Comparison of ENCODE assay signal across 36 mouse cellular contexts in the genomic region with DNA sequence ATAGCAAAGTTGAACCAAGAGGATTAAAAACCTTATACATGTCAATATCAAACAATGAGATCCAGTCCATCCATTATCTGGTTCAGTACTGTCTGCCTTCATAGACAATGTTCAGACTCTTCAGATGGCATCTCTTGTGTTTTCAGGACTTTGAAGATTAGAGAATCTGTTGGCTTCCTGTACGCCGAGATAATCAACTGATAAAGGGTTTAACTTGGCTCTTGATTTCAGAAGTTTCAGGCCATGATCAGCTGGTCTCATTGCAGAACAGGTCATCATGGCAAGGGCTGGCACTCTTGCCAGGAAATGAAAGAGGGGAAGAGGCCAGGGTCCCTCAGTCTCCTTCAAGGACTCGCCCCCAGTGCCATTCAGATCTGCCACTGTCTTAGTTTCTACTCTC. TPM values are rescaled to one million over a fixed set of nuclear protein-coding genes. Genes with fewer than 3 reads are reported as not detected.
"Had no signal": no experiment of that assay in that cellular context is flagged by ENCODE, and none has a peak within 500 bp of the region (broad histone marks: within the 10 kb centered on the region; RNA-seq: fewer than 3 reads in every experiment).

No protein-coding gene starts in this region.

- H3K4me2 ChIP-seq: heart, embryonic 11.5 days; heart, embryonic 12.5 days; heart, embryonic 13.5 days; heart, embryonic 15.5 days; hindbrain, embryonic 12.5 days; hindbrain, embryonic 13.5 days; hindbrain, embryonic 14.5 days; hindbrain, embryonic 15.5 days; intestine, embryonic 15.5 days; kidney, embryonic 15.5 days had no signal

- DNase-seq: heart, postnatal 10 days; heart, postnatal 14 days; heart, postnatal 36 days; heart, postnatal 4 days; kidney, adult 11 months; kidney, adult 18-20 months; kidney, adult 2 months; kidney, adult 8-10 months; kidney, adult 9 months; kidney, postnatal 10 days; kidney, postnatal 14 days; kidney, postnatal 25 days; kidney, postnatal 36 days; kidney, postnatal 4 days; layer of hippocampus, adult 9-11 months; layer of hippocampus, postnatal 36 days had no signal

- H3K4me1 ChIP-seq: heart, embryonic 10.5 days; heart, embryonic 15.5 days; hindbrain, embryonic 12.5 days; hindbrain, embryonic 13.5 days; intestine, embryonic 15.5 days had no signal

- H3K27me3 ChIP-seq: heart, embryonic 12.5 days; heart, embryonic 13.5 days; heart, embryonic 15.5 days; hindbrain, embryonic 12.5 days; hindbrain, embryonic 13.5 days; hindbrain, embryonic 15.5 days; intestine, embryonic 15.5 days; kidney, embryonic 15.5 days had no signal

- ATAC-seq: hindbrain, embryonic 16.5 days; hindbrain, postnatal 0 days; inflammation-experienced regulatory T-cells, adult 6 months; intestine, embryonic 15.5 days; intestine, embryonic 16.5 days; intestine, postnatal 0 days had no signal

- H3K9me3 ChIP-seq: heart, embryonic 10.5 days; heart, embryonic 12.5 days; heart, embryonic 13.5 days; heart, embryonic 15.5 days; hindbrain, embryonic 10.5 days; hindbrain, embryonic 12.5 days; hindbrain, embryonic 13.5 days; hindbrain, embryonic 15.5 days; intestine, embryonic 15.5 days; kidney, embryonic 15.5 days had no signal

- H3K27ac ChIP-seq: heart, embryonic 10.5 days; heart, embryonic 13.5 days; heart, embryonic 15.5 days; hindbrain, embryonic 10.5 days; hindbrain, embryonic 12.5 days; hindbrain, embryonic 13.5 days; hindbrain, embryonic 14.5 days; hindbrain, embryonic 15.5 days; hindbrain, postnatal 0 days; intestine, embryonic 15.5 days; kidney, embryonic 15.5 days; kidney, postnatal 0 days; layer of hippocampus, adult 2 months had no signal

- H3K36me3 ChIP-seq: heart, embryonic 10.5 days; heart, embryonic 12.5 days; heart, embryonic 13.5 days; heart, embryonic 15.5 days; hindbrain, embryonic 10.5 days; hindbrain, embryonic 12.5 days; hindbrain, embryonic 13.5 days; hindbrain, embryonic 15.5 days; intestine, embryonic 15.5 days; kidney, embryonic 15.5 days had no signal

- H3K9ac ChIP-seq: heart, embryonic 12.5 days; heart, embryonic 13.5 days; heart, embryonic 15.5 days; hindbrain, embryonic 12.5 days; hindbrain, embryonic 13.5 days; hindbrain, embryonic 14.5 days; hindbrain, embryonic 15.5 days; intestine, embryonic 15.5 days; kidney, embryonic 15.5 days had no signal

- H3K4me3 ChIP-seq: heart, embryonic 10.5 days; heart, embryonic 12.5 days; heart, embryonic 13.5 days; heart, embryonic 15.5 days; hindbrain, embryonic 10.5 days; hindbrain, embryonic 12.5 days; hindbrain, embryonic 13.5 days; hindbrain, embryonic 15.5 days; intestine, embryonic 15.5 days; kidney, embryonic 15.5 days; layer of hippocampus, adult 2 months had no signal

RNA-seq across cellular contexts. Expression of a gene that starts 27.2 kb away (rescaled TPM):
- total RNA-seq: hematopoietic stem cell, adult 5-6 weeks had no signal
- polyA plus RNA-seq: inflammation-experienced regulatory T-cells, adult 6 months had no signal
